Mouse (Mus musculus) liver, embryonic 14.5 days (tissue): ENCODE results near the gene Rc3h1. TPM values are rescaled to one million over a fixed set of nuclear protein-coding genes. Genes with fewer than 3 reads are reported as not detected.

Source experiments
- ATAC-seq: fragments of 200-750 bp; cut with Nextera tagmentation; 2 replicates; pipeline ENCODE4 v1.8.0; 2017; ENCODE audit warnings: moderate number of reproducible peaks, mild to moderate bottlenecking, moderate library complexity; ENCODE audit not compliant: insufficient read depth
- DNase-seq, 3 experiments: peaks; one replicate each; pipeline ENCODE4 v3.0.0-alpha.2; 2012 to 2013; ENCODE audit warnings: low read depth in 3 of 3, low spot score in 3 of 3
- H3K27ac ChIP-seq: fragments of 300-500 bp; sonication (generic); 2 replicates; pipeline ENCODE4 v1.5.1; 2014; ENCODE audit warnings: moderate library complexity, mild to moderate bottlenecking, control low read depth, inconsistent platforms
- H3K27me3 ChIP-seq: fragments of 300-500 bp; sonication (generic); 2 replicates; pipeline ENCODE4 v1.6.1; 2014; ENCODE audit warnings: mild to moderate bottlenecking, low read length, moderate library complexity; ENCODE audit not compliant: control insufficient read depth, insufficient read depth
- H3K36me3 ChIP-seq: fragments of 300-500 bp; sonication (generic); replicated peaks from 2 replicates; pipeline ENCODE4 v1.6.1; 2014; ENCODE audit warnings: low read depth; ENCODE audit not compliant: control insufficient read depth, insufficient read depth
- H3K4me1 ChIP-seq, 2 experiments: fragments of 200-500 bp in 1 of 2; fragments of 300-500 bp in 1 of 2; sonication (generic) in 1 of 2; replicated peaks; 2 replicates each; pipeline ENCODE4 v1.6.1; 2012 to 2014; ENCODE audit warnings: antibody characterized with exemption in 1 of 2, inconsistent platforms in 1 of 2, low read length in 1 of 2; ENCODE audit not compliant: control insufficient read depth in 2 of 2, insufficient read depth in 2 of 2
- H3K4me2 ChIP-seq: fragments of 300-500 bp; sonication (generic); 2 replicates; pipeline ENCODE4 v1.6.1; 2014; ENCODE audit warnings: low read depth, mild to moderate bottlenecking, control low read depth, moderate library complexity
- H3K4me3 ChIP-seq, 2 experiments: fragments of 200-500 bp in 1 of 2; fragments of 300-500 bp in 1 of 2; sonication (generic) in 1 of 2; 2 replicates each; pipeline ENCODE4 v1.5.1; 2012 to 2014; ENCODE audit warnings: low read depth in 2 of 2, low read length in 2 of 2, mild to moderate bottlenecking in 2 of 2, control low read depth in 1 of 2, inconsistent platforms in 1 of 2, moderate library complexity in 1 of 2; ENCODE audit not compliant: insufficient read depth in 1 of 2
- H3K9ac ChIP-seq: fragments of 300-500 bp; sonication (generic); replicated peaks from 2 replicates; pipeline ENCODE4 v1.6.1; 2014; ENCODE audit warnings: mild to moderate bottlenecking, control low read depth, moderate library complexity
- H3K9me3 ChIP-seq: fragments of 300-500 bp; sonication (generic); 2 replicates; pipeline ENCODE4 v1.6.1; 2016; ENCODE audit warnings: low read length, mixed read lengths; ENCODE audit not compliant: control insufficient read depth
- CTCF ChIP-seq: IDR thresholded peaks from 2 replicates; pipeline ENCODE4 v1.5.1; 2016; ENCODE audit warnings: antibody characterized with exemption, low read depth, control low read depth
- EP300 ChIP-seq: IDR thresholded peaks from 2 replicates; pipeline ENCODE4 v1.6.1; 2016; ENCODE audit warnings: antibody characterized with exemption, low read depth
- WGBS: fragments of 180-500 bp; shearing (Covaris S2); extraction: QIAGEN DNeasy Blood & Tissue Kit; methylation state at CpG from one replicate; pipeline ENCODE4 v1.1.7; 2014; ENCODE audit not compliant: insufficient replicate concordance; 5-methylcytosine and 5-hydroxymethylcytosine counted together
- polyA plus RNA-seq, 2 experiments: library from polyadenylated mRNA; depleted of rRNA in 1 of 2; stranded (reverse) in 1 of 2; unstranded in 1 of 2; fragments of >200 nt; fragmentation: Nextera tagmentation in 1 of 2; extraction: Ambion mirVana in 1 of 2; gene quantifications; 2 replicates each; pipeline versions ENCODE4 v1.2.1 to v1.2.3; 2012 to 2014

Gene Rc3h1
- polyA plus RNA-seq, 2 experiments: 2.9 to 3.2 TPM

DNA sequence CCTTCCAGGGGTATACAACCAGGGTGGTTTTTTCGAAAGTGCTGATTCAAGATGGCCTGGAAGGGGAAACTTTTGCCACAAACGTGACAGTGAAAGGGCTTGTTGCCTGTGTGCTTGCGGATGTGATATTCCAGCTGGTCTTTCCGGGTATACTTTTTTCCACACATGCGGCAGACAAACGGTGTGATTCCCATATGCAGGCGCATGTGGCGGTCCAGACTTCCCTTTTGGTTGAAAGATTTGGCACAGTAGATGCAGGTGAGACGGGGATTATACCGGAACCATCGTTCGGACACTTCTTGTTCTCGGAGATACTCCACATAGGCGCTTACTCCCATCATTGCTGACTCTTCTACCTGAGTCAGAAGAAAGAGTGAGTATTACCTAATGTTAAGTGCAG lies 113.8 kb downstream of the Rc3h1 start:
- Histone ChIP-seq H3K27me3 (no peaks in the 10 kb centered on the region), H3K4me2 (no peak overlapping the region), H3K27ac (no peak overlapping the region), H3K4me1 (no peaks in the 10 kb centered on the region), H3K4me3 (no peak overlapping the region), H3K9ac (no peak overlapping the region), H3K36me3 (no peaks in the 10 kb centered on the region), H3K9me3 (no peaks in the 10 kb centered on the region)
- TF ChIP-seq CTCF (no peak), EP300 (no peak)
- DNase-seq (no peak), ATAC-seq (no peak)
- WGBS: 81% methylated on average over 14 of the region's 14 CpGs

Other genes with a start within 250 kb of the Rc3h1 start
- gene Rabgap1l, start 113.2 kb upstream of the Rc3h1 start, polyA plus RNA-seq (2012; rRNA removed): 10.6 and 18.7 TPM in 2 replicates
- gene Rabgap1l, start 113.2 kb upstream of the Rc3h1 start, polyA plus RNA-seq (2014; fragmentation: Nextera tagmentation; extraction: Ambion mirVana): 27.5 and 31.3 TPM in 2 replicates
- gene Serpinc1, start 72.2 kb downstream of the Rc3h1 start, polyA plus RNA-seq (2012; rRNA removed): 224 and 309 TPM in 2 replicates
- gene Serpinc1, start 72.2 kb downstream of the Rc3h1 start, polyA plus RNA-seq (2014; fragmentation: Nextera tagmentation; extraction: Ambion mirVana): 511 and 546 TPM in 2 replicates
- gene Zbtb37, start 128.4 kb downstream of the Rc3h1 start, polyA plus RNA-seq (2012; rRNA removed): 0.49 and 0.73 TPM in 2 replicates
- gene Zbtb37, start 128.4 kb downstream of the Rc3h1 start, polyA plus RNA-seq (2014; fragmentation: Nextera tagmentation; extraction: Ambion mirVana): 1.8 TPM in 2 replicates
- 14.6 and 18.2 TPM in 2 replicates for gene Dars2, start 164.2 kb downstream of the Rc3h1 start, polyA plus RNA-seq (2012; rRNA removed)
- gene Dars2, start 164.2 kb downstream of the Rc3h1 start, polyA plus RNA-seq (2014; fragmentation: Nextera tagmentation; extraction: Ambion mirVana): 37.2 and 37.7 TPM in 2 replicates
- 8.7 and 14.5 TPM in 2 replicates for gene Cenpl, start 164.3 kb downstream of the Rc3h1 start, polyA plus RNA-seq (2012; rRNA removed)
- 36.5 and 39.0 TPM in 2 replicates for gene Cenpl, start 164.3 kb downstream of the Rc3h1 start, polyA plus RNA-seq (2014; fragmentation: Nextera tagmentation; extraction: Ambion mirVana)
- gene Klhl20, start 225.1 kb downstream of the Rc3h1 start, polyA plus RNA-seq (2012; rRNA removed): 4.3 and 5.1 TPM in 2 replicates
- gene Klhl20, start 225.1 kb downstream of the Rc3h1 start, polyA plus RNA-seq (2014; fragmentation: Nextera tagmentation; extraction: Ambion mirVana): 4.6 and 5.2 TPM in 2 replicates
- 0.02 TPM in 2 replicates for gene Ankrd45, start 236.3 kb downstream of the Rc3h1 start, polyA plus RNA-seq (2012; rRNA removed)
- 0.09 TPM in 1 of 2 replicates, not detected in the other for gene Ankrd45, start 236.3 kb downstream of the Rc3h1 start, polyA plus RNA-seq (2014; fragmentation: Nextera tagmentation; extraction: Ambion mirVana)